Mouse (Mus musculus): ENCODE data around the gene Slc45a1.
A peak's percentile ranks its signal among the peaks of the same experiment; 100 is the strongest.

The Slc45a1 gene

DNA sequence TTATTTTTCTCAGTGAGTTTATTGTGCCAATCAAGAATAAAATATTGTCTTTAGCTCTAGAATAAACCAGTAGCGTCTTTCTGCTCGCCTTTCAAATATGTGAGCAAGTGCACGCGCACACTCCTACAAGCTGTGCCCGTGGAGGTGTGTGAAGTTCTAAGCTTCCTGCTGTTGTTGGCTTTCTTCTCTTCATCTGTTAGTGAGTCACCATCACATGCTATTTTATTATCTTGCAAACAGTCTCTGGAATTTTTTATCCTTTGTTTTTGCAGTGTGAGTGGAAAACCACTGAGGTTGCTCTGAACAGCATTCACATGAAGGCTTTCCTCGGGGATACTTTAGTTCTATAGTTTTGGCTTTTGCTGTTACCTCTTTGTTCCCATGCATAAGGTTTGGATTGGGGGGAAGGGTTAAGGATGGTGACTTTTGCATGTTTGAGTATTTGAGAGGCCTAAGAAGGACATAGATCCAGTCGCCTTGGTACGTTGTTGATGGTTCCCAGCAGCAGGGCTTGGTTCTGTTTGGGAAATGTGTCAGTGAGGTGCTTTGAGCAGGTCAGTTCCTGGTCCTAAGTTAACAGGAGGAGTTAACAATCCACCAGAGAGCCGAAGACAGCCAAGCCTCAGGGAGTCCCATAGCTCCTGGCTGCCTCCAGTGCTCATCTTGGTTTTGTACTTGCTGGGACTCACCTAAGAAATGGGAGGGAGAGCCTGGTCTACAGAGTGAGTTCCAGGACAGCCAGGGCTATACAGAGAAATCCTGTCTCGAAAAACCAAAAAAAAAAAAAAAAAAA lies 69.8 kb downstream of the Slc45a1 start:
- DNase-seq (ENCODE audit: low spot score in 2 of 2) = peak in 1 of 2 experiments; percentile 65

Data from left cerebral cortex, adult 9 months (tissue).